Mouse (Mus musculus) midbrain, embryonic 11.5 days (tissue): ENCODE results near the gene Lin54. TPM values are rescaled to one million over a fixed set of nuclear protein-coding genes. Genes with fewer than 3 reads are reported as not detected.

Experiments used
- ATAC-seq: fragments of 200-750 bp; cut with Nextera tagmentation; 2 replicates; pipeline ENCODE4 v1.8.0; 2017; ENCODE audit warnings: moderate TSS enrichment, moderate library complexity; ENCODE audit not compliant: low FRiP score
- DNase-seq: peaks from one replicate; pipeline ENCODE4 v3.0.0; 2015; ENCODE audit warnings: low spot score; ENCODE audit errors: missing footprints
- H3K27ac ChIP-seq: fragments of 300-500 bp; sonication (generic); 2 replicates; pipeline ENCODE4 v1.5.1; 2014; ENCODE audit warnings: low read depth, low read length
- H3K27me3 ChIP-seq: fragments of 300-500 bp; sonication (generic); 2 replicates; pipeline ENCODE4 v1.6.1; 2014; ENCODE audit warnings: mild to moderate bottlenecking, low read length, moderate library complexity, mixed read lengths; ENCODE audit not compliant: control insufficient read depth, insufficient read depth
- H3K36me3 ChIP-seq: fragments of 300-500 bp; sonication (generic); 2 replicates; pipeline ENCODE4 v1.6.1; 2014; ENCODE audit warnings: mild to moderate bottlenecking, low read length, moderate library complexity, mixed read lengths; ENCODE audit not compliant: control insufficient read depth, insufficient read depth
- H3K4me1 ChIP-seq: fragments of 300-500 bp; sonication (generic); 2 replicates; pipeline ENCODE4 v1.6.1; 2014; ENCODE audit warnings: low read length; ENCODE audit not compliant: control insufficient read depth, insufficient read depth
- H3K4me2 ChIP-seq: fragments of 300-500 bp; sonication (generic); 2 replicates; pipeline ENCODE4 v1.6.1; 2014; ENCODE audit warnings: mild to moderate bottlenecking, moderate library complexity
- H3K4me3 ChIP-seq: fragments of 300-500 bp; sonication (generic); 2 replicates; pipeline ENCODE4 v1.5.1; 2014; ENCODE audit warnings: low read depth, low read length
- H3K9ac ChIP-seq: fragments of 300-500 bp; sonication (generic); 2 replicates; pipeline ENCODE4 v1.6.1; 2014; ENCODE audit warnings: low read length
- H3K9me3 ChIP-seq: fragments of 300-500 bp; sonication (generic); 2 replicates; pipeline ENCODE4 v1.6.1; 2016; ENCODE audit warnings: low read length; ENCODE audit not compliant: control insufficient read depth
- WGBS: fragments of 180-500 bp; shearing (Covaris S2); extraction: QIAGEN DNeasy Blood & Tissue Kit; methylation state at CpG from one replicate; pipeline ENCODE4 v1.1.7; 2014; 5-methylcytosine and 5-hydroxymethylcytosine counted together
- polyA plus RNA-seq: library from polyadenylated mRNA; unstranded; fragments of >200 nt; fragmentation: Nextera tagmentation; extraction: Ambion mirVana; gene quantifications from 2 replicates; pipeline ENCODE4 v1.2.1, GENCODE M21; 2014

The Lin54 gene
- polyA plus RNA-seq, 1 experiment from 2014 or later, result 18.7 TPM

DNA sequence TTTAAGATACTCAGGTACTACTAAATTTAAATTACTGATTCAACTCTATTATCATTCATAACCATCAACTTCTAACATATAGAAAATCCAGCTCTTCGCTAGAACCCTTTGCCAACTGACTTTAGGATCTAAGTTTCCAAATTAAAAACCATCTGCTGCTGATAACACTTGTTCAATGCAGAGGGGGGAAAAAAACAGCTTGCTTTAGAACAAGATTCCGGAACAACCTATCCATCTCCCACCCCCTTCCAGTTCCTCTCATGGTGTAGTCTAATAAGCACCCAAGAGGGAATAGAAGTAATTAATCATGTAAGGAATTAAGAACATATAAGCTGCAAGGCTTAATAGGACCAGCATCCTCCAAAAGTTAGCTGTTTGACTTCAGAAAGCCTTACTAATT is 1.2 kb downstream of the Lin54 start:
- WGBS, result 37% methylated on average over 2 of the region's 2 CpGs

DNA sequence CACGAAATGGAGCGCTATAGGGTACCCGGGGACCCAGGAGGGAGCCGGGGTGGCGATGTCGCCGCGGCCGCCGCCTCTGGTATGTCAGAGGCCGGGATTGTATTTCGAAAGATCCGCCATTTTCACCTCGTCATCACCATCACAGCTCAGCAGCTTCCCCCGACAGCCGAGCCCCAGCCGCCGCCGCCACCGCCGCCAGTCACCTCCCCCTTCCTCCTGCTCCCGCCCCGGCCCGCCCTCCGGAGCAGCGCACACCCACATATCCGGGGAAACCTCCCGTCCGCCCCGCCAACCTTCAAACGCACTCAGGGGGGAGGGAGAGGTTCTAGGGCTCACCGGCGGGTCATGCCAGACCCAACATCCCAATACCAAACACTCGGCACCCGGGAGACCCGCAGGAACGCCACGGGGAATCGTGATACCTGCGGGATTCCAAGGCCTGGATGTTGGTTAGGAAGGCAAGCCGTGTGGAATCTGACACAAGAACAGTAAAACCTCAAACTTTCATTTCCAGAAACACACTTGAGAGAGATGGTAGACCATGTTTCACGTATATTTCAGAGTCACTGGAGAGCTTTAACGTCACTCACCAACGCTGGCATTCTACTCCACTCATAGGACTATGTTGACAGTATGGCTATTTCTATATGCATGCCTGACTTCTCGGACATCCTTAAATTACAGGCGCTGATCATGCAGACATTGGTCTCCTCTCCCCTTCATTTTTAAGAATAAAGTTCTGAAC is 1.8 kb downstream of the Lin54 start:
- peak; percentile 95 for DNase-seq
- Histone ChIP-seq H3K9me3 (no peaks in the 10 kb centered on the region), H3K36me3 (no peaks in the 10 kb centered on the region), H3K27me3 (no peaks in the 10 kb centered on the region), H3K4me3 (peak overlapping the region; percentile 78), H3K9ac (peak overlapping the region; percentile 83), H3K27ac (no peak overlapping the region), H3K4me1 (peaks cover 17% of the 10 kb centered on the region), H3K4me2 (peak overlapping the region; percentile 83)
- WGBS, result 1% methylated on average over 45 of the region's 46 CpGs
- peak; percentile 69 for ATAC-seq

More for the DNA sequence above, 1.2 kb downstream of the Lin54 start:
- H3K9me3 ChIP-seq, result no peaks in the 10 kb centered on the region
- DNase-seq, result no peak
- H3K4me2 ChIP-seq, result peak overlapping the region; percentile 83
- H3K4me3 ChIP-seq, result peak overlapping the region; percentile 78
- H3K4me1 ChIP-seq, result peaks cover 17% of the 10 kb centered on the region
- ATAC-seq, result no peak
- H3K27ac ChIP-seq, result no peak overlapping the region
- no peaks in the 10 kb centered on the region for H3K27me3 ChIP-seq
- H3K9ac ChIP-seq, result peak overlapping the region; percentile 76; the same call in 1 of the 2 replicates
- H3K36me3 ChIP-seq, result no peaks in the 10 kb centered on the region

- WGBS, result 50% methylated on average over 4 of the region's 4 CpGs
- no peak overlapping the region for H3K9ac ChIP-seq
- H3K4me2 ChIP-seq, result no peak overlapping the region
- H3K4me1 ChIP-seq, result no peaks in the 10 kb centered on the region
- H3K9me3 ChIP-seq, result no peaks in the 10 kb centered on the region
- H3K36me3 ChIP-seq, result no peaks in the 10 kb centered on the region
- no peak overlapping the region for H3K4me3 ChIP-seq
- no peak for ATAC-seq
- H3K27me3 ChIP-seq, result no peaks in the 10 kb centered on the region
- no peak overlapping the region for H3K27ac ChIP-seq
- DNase-seq, result no peak
These were observed 8.7 kb downstream of the Lin54 start for GRCm38 (mm10) chr5:100491704-100492103.

DNA sequence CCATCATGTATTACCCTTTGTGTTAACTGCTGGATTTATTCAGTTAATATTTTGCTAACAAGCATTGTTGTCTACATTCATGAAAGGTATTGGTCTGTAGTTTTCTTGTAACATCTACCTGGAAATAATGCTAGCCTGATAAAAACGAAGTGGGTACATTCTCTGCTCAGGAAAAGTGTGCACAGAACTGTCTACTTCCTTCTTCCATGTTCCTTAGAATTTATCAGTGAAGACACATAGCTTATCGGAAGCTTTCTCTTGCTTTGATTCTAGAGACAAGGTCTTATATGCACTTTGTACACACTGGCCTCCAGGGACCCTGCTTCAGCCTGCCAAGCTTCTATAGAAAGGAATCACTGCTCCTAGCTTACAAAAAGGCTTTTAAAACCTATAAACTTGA is 11.1 kb downstream of the Lin54 start:
- DNase-seq, result no peak
- Histone ChIP-seq H3K4me1 (no peaks in the 10 kb centered on the region), H3K4me2 (no peak overlapping the region), H3K36me3 (no peaks in the 10 kb centered on the region; the same call in 1 of the 2 replicates), H3K27me3 (no peaks in the 10 kb centered on the region), H3K4me3 (no peak overlapping the region), H3K9ac (no peak overlapping the region), H3K27ac (no peak overlapping the region), H3K9me3 (no peaks in the 10 kb centered on the region)
- no peak for ATAC-seq
- 85% methylated on average over 2 of the region's 2 CpGs for whole genome bisulfite sequencing

DNA sequence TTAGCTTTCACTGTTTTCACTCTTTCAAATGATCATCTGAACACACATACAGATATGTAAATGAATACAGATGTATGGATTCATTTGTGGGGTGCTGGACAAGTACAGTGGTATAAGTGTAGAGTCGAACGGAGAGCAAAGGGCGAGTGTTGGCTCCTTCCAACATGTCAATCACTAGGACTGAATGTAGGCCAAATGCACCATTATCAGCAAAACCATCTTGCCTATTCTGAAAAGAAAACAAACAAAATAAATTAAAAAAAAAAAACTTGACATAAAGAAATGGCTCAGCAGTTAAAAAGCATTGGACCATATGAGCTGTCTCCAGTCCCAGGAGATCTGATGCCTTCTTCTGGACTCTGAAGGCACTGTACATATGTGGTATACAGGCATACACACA is 12.2 kb downstream of the Lin54 start:
- ATAC-seq (no peak), DNase-seq (no peak)
- Histone ChIP-seq H3K4me1 (no peaks in the 10 kb centered on the region), H3K9ac (no peak overlapping the region), H3K36me3 (no peaks in the 10 kb centered on the region; the same call in 1 of the 2 replicates), H3K27me3 (no peaks in the 10 kb centered on the region), H3K9me3 (no peaks in the 10 kb centered on the region), H3K4me2 (no peak overlapping the region), H3K4me3 (no peak overlapping the region), H3K27ac (no peak overlapping the region)
- WGBS, result 94% methylated on average over 3 of the region's 3 CpGs

DNA sequence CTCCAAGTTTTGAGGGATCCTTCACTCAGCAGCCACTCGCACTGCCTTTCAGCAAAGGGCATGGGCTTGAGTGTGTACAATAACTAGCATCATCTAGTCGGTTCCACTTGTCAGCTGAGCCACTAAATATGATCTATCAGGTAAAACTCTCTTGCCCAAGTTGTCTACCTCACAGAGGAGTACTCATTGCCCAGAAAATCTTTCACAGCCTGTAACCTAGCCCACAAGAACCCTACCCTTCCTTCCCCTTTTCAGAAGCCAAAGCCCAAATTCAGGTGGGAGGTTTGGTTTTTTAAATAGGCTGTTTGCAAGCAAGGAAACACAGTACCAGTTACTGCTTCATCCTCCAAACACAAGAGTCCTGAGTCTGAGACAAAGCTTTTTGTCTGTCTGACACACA is 13.3 kb downstream of the Lin54 start:
- ATAC-seq, result no peak
- Histone ChIP-seq H3K27me3 (no peaks in the 10 kb centered on the region), H3K4me2 (no peak overlapping the region), H3K4me1 (no peaks in the 10 kb centered on the region), H3K27ac (no peak overlapping the region), H3K9ac (no peak overlapping the region), H3K36me3 (no peaks in the 10 kb centered on the region; the same call in 1 of the 2 replicates), H3K4me3 (no peak overlapping the region), H3K9me3 (no peaks in the 10 kb centered on the region)
- no peak for DNase-seq
- 91% methylated on average over 2 of the region's 2 CpGs for WGBS

DNA sequence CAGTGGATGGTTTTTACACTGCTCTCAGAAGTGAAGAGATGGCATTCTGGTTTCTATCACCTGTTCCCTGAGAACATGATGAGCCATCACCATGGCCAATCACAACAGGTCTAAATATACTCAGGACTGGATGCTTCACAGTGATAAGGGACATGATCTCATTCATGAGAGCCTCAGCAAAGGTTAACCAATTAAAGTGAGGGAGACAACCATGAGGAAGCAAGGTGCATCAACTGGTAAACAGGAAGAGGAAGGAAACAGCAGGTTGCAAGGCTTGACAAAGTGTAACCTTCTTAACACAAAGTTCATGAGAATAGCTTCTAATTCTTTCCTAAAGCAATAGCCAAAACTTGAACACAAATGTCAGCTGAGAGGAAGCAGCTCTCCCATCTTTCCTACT is 16.9 kb downstream of the Lin54 start:
- Histone ChIP-seq H3K4me1 (no peaks in the 10 kb centered on the region), H3K4me2 (no peak overlapping the region), H3K27ac (no peak overlapping the region), H3K4me3 (no peak overlapping the region), H3K36me3 (no peaks in the 10 kb centered on the region; the same call in 1 of the 2 replicates), H3K9me3 (no peaks in the 10 kb centered on the region), H3K9ac (no peak overlapping the region), H3K27me3 (no peaks in the 10 kb centered on the region)
- ATAC-seq (no peak), DNase-seq (peak; percentile 70)

DNA sequence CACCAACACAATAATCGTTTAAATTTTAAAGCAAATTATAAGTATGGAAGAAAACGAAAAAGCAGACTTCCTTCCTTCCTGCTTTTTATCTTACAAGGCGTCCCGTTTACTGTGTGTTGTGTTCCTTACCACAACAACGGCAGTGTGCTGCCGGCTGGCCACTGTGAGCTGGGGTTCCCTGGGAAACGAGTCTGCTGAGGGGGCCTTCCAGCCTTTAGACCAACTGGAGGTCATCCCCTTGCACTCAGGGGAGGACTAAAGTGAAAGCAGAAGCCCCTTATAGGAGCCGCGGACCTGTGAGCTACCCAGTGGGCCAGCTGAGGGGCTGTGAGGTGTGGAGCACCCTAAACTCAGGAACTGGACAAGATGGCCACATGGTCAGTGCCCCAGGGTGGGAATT is 22.8 kb downstream of the Lin54 start:
- H3K4me1 ChIP-seq, result no peaks in the 10 kb centered on the region
- H3K36me3 ChIP-seq, result no peaks in the 10 kb centered on the region
- no peaks in the 10 kb centered on the region for H3K9me3 ChIP-seq
- no peaks in the 10 kb centered on the region for H3K27me3 ChIP-seq
- H3K4me2 ChIP-seq, result no peak overlapping the region
- no peak for ATAC-seq
- no peak overlapping the region for H3K27ac ChIP-seq
- no peak overlapping the region for H3K4me3 ChIP-seq
- 92% methylated on average over 9 of the region's 9 CpGs for WGBS
- no peak for DNase-seq
- H3K9ac ChIP-seq, result no peak overlapping the region

DNA sequence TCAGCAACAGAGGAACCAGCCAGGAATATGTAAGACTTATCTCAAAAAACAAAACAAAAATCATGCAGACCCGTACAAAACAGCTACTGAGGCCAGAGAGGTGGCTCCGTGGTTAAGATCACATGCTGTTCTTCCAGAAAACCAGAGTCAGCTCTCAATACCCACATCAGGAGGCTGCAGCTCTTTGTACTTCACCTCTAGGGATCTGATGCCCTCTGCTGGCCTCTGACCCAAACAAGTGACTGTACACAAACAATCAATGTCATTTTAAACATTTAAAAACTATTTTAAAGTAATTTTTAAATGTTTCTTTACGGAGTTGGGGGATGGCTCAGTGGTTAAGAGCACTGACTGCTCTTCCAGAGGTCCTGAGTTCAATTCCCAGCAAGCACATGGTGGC is 24.1 kb downstream of the Lin54 start:
- Histone ChIP-seq H3K27me3 (no peaks in the 10 kb centered on the region), H3K4me2 (no peak overlapping the region), H3K9me3 (no peaks in the 10 kb centered on the region), H3K27ac (no peak overlapping the region), H3K4me3 (no peak overlapping the region), H3K4me1 (no peaks in the 10 kb centered on the region), H3K36me3 (no peaks in the 10 kb centered on the region), H3K9ac (no peak overlapping the region)
- no peak for ATAC-seq
- DNase-seq, result no peak
- 91% methylated on average over 3 of the region's 3 CpGs for WGBS
